Mouse (Mus musculus) C2C12 (cell line): ENCODE measurements around the gene Adam10.

ENCODE experiments used
- CEBPB ChIP-seq: IDR thresholded peaks from one replicate; pipeline ENCODE4 v1.6.1; 2011; ENCODE audit warnings: low read depth, mild to moderate bottlenecking, control low read depth, moderate library complexity
- CTCF ChIP-seq: IDR thresholded peaks from one replicate; pipeline ENCODE4 v1.5.1; 2011; ENCODE audit not compliant: control insufficient read depth, insufficient read depth, insufficient read length
- MYOG ChIP-seq: IDR thresholded peaks from one replicate; pipeline ENCODE4 v1.6.1; 2011; ENCODE audit not compliant: control insufficient read depth, insufficient read length; ENCODE audit errors: extremely low read depth
- USF1 ChIP-seq: IDR thresholded peaks from one replicate; pipeline ENCODE4 v1.6.1; 2011; ENCODE audit warnings: low read depth, mild to moderate bottlenecking, control low read depth, moderate library complexity

DNA sequence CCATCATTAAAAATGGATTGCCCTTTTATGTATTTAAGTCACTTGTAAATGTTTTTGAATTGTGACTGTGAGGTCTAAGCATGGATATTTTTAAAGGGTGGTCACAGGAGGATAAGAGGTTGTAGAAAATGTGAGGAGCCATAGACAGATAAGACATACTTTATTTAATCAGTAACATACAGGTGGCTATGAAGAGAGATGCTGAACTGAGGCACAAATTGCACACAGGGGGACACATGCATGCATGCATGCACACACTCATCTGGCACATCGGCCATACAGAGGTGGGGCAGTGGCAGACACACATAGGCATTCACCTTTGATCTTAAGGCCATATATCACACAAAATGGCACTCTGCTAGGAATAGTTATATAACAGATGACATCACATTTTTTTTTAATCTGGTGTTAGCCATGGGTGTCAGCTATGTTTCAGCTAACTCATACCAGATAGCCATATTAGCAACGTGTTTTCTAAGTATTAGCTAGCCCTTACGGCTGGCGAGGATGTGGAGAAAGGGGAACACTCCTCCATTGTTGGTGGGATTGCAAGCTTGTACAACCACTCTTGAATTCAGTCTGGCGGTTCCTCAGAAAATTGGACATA is 24.9 kb downstream of the Adam10 start:
- TF ChIP-seq CTCF (no peak), USF1 (no peak), CEBPB (no peak), MYOG (no peak)
